Mouse (Mus musculus) midbrain, embryonic 11.5 days (tissue): ENCODE data around the gene Lin7b. TPM values are rescaled to one million over a fixed set of nuclear protein-coding genes. Genes with fewer than 3 reads are reported as not detected.

ENCODE experiments used
- ATAC-seq: fragments of 200-750 bp; cut with Nextera tagmentation; 2 replicates; pipeline ENCODE4 v1.8.0; 2017; ENCODE audit warnings: moderate TSS enrichment, moderate library complexity; ENCODE audit not compliant: low FRiP score
- DNase-seq: peaks from one replicate; pipeline ENCODE4 v3.0.0; 2015; ENCODE audit warnings: low spot score; ENCODE audit errors: missing footprints
- H3K27ac ChIP-seq: fragments of 300-500 bp; sonication (generic); 2 replicates; pipeline ENCODE4 v1.5.1; 2014; ENCODE audit warnings: low read depth, low read length
- H3K27me3 ChIP-seq: fragments of 300-500 bp; sonication (generic); 2 replicates; pipeline ENCODE4 v1.6.1; 2014; ENCODE audit warnings: mild to moderate bottlenecking, low read length, moderate library complexity, mixed read lengths; ENCODE audit not compliant: control insufficient read depth, insufficient read depth
- H3K36me3 ChIP-seq: fragments of 300-500 bp; sonication (generic); 2 replicates; pipeline ENCODE4 v1.6.1; 2014; ENCODE audit warnings: mild to moderate bottlenecking, low read length, moderate library complexity, mixed read lengths; ENCODE audit not compliant: control insufficient read depth, insufficient read depth
- H3K4me1 ChIP-seq: fragments of 300-500 bp; sonication (generic); 2 replicates; pipeline ENCODE4 v1.6.1; 2014; ENCODE audit warnings: low read length; ENCODE audit not compliant: control insufficient read depth, insufficient read depth
- H3K4me2 ChIP-seq: fragments of 300-500 bp; sonication (generic); 2 replicates; pipeline ENCODE4 v1.6.1; 2014; ENCODE audit warnings: mild to moderate bottlenecking, moderate library complexity
- H3K4me3 ChIP-seq: fragments of 300-500 bp; sonication (generic); 2 replicates; pipeline ENCODE4 v1.5.1; 2014; ENCODE audit warnings: low read depth, low read length
- H3K9ac ChIP-seq: fragments of 300-500 bp; sonication (generic); 2 replicates; pipeline ENCODE4 v1.6.1; 2014; ENCODE audit warnings: low read length
- H3K9me3 ChIP-seq: fragments of 300-500 bp; sonication (generic); 2 replicates; pipeline ENCODE4 v1.6.1; 2016; ENCODE audit warnings: low read length; ENCODE audit not compliant: control insufficient read depth
- WGBS: fragments of 180-500 bp; shearing (Covaris S2); extraction: QIAGEN DNeasy Blood & Tissue Kit; methylation state at CpG from one replicate; pipeline ENCODE4 v1.1.7; 2014; 5-methylcytosine and 5-hydroxymethylcytosine counted together
- polyA plus RNA-seq: library from polyadenylated mRNA; unstranded; fragments of >200 nt; fragmentation: Nextera tagmentation; extraction: Ambion mirVana; gene quantifications from 2 replicates; pipeline ENCODE4 v1.2.1, GENCODE M21; 2014

Gene Lin7b
- polyA plus RNA-seq, 1 experiment from 2014 or later: 0.75 TPM

DNA sequence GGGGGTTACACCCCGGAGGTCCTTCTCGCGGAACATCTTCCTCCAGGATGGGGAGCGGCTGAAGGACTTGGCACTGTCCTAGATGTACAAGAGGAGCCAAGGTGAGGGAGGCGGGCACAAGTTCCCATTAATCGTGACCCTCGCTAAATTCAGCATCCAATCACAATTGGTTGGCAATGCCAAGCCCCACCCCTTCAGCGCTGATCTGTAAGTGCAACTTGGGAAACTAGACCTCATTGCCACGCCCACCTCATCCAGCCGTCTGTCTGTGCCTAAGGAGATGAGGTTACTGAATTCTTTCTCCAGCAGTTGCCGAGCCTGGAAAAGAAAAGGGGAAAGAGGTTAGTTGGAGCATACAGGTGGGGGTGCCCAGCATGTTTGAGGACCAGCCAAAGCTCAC lies 29.7 kb downstream of the Lin7b start:
- Histone ChIP-seq H3K27ac (no peak overlapping the region), H3K4me2 (peak overlapping the region; percentile 85), H3K4me3 (peak overlapping the region; percentile 45), H3K27me3 (peaks cover 4% of the 10 kb centered on the region), H3K36me3 (no peaks in the 10 kb centered on the region), H3K4me1 (peaks cover 19% of the 10 kb centered on the region), H3K9ac (no peak overlapping the region), H3K9me3 (no peaks in the 10 kb centered on the region)
- DNase-seq (peak; percentile 93), ATAC-seq (no peak)
- WGBS: under 1% methylated on average over 11 of the region's 11 CpGs

DNA sequence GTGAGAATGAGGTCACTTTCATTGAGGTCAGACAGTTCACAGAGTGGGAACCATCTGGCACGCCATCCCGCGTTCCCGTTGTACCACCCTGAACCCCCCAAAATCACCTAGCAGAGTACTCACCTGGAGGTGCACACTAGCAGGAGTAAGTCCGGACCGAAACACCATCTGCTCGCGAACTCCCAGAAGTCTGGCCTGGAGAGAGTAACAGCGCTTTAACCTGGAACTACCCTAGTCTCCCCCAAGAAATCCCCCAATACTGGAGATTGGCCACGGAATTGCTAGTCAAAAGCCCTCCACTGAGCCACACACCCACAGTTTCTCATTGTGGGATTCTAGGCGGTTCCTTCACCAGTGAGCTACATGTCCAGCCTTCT lies 30.3 kb downstream of the Lin7b start:
- Histone ChIP-seq H3K36me3 (no peaks in the 10 kb centered on the region), H3K27ac (no peak overlapping the region), H3K9me3 (no peaks in the 10 kb centered on the region), H3K4me3 (peak overlapping the region; percentile 45), H3K27me3 (peaks cover 4% of the 10 kb centered on the region), H3K4me2 (peak overlapping the region; percentile 85), H3K4me1 (peaks cover 19% of the 10 kb centered on the region), H3K9ac (peak overlapping the region; percentile 76)
- no peak for ATAC-seq
- DNase-seq: no peak
- WGBS: 1% methylated on average over 11 of the region's 11 CpGs

DNA sequence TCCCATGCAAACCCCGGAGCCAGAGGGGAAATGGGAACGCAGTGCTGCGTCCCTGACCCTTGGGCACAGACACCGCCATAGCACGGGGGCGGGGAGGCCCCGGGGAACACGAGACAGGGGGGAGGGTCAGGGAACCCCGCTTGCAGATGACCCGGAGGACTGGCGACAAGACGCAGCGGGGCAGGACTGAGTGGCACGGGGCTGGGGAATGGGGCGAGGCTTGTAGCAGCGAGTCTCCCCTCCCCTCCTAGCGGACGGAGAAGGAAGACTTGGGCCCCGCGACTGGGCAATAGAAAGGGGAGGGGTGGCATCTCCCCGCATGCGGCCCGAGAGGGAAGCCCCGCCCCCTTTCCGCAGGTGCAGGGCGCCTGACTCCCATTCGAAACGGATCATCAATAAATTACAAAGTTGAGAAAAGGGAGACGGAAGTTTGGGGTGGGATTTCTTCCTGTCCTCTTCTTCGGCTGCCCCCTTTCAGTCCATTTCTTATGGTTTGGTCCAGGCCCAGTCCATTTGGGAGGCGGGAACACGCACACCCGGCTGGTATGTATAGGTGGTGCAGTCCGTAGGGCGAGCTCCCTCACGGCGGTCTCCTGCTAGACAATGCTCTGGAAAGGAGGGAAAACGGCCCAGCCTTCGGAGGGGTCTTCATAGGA lies 30.8 kb downstream of the Lin7b start:
- H3K4me1 ChIP-seq: peaks cover 23% of the 10 kb centered on the region
- peak overlapping the region; percentile 76 for H3K9ac ChIP-seq
- H3K4me3 ChIP-seq: peak overlapping the region; percentile 45
- DNase-seq (peak; percentile 98), ATAC-seq (peak; percentile 86)
- no peaks in the 10 kb centered on the region for H3K36me3 ChIP-seq
- peaks cover 4% of the 10 kb centered on the region for H3K27me3 ChIP-seq
- under 1% methylated on average over 38 of the region's 39 CpGs for WGBS
- H3K4me2 ChIP-seq: peak overlapping the region; percentile 85
- H3K9me3 ChIP-seq: no peaks in the 10 kb centered on the region
- H3K27ac ChIP-seq: no peak overlapping the region

DNA sequence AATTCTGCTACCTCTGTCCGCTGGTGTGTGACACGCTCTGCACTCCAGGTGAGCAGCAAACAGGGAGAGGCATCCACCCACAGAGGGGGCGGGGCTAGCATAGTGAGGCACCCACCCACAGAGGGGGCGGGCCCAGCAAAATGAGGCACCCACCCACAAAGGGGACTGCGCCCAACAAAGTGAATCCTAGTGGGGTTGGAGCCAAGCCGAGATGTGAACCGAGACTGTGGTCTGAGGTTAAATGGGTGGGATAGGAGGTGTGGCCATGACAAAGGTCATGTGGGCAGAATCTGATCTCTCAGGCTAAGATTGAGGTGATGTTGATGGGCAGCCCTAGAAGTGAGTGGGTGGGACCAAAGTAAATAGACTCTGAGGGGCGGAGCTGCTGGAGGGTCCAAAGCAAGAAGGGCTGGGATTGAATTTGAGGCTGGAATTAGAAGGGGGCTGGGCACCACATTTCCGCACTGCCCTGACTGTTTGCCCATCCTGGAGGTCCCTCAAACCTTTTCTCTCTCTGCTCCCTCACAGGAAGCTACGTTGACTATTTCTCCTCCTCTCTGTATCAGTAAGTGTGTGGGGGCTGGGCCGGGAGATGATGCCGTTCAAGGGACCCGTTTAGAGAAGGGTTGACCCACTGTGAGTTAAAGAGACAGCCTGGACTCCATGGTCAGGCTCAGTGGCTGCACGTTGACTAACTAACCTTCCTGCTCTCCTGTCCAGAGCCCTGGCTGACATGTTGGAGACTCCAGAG lies 32.0 kb downstream of the Lin7b start:
- Histone ChIP-seq H3K36me3 (no peaks in the 10 kb centered on the region), H3K4me2 (peak overlapping the region; percentile 85), H3K9ac (peak overlapping the region; percentile 76), H3K4me1 (peaks cover 23% of the 10 kb centered on the region), H3K27me3 (peaks cover 4% of the 10 kb centered on the region), H3K9me3 (no peaks in the 10 kb centered on the region), H3K27ac (no peak overlapping the region), H3K4me3 (no peak overlapping the region)
- WGBS: 3% methylated on average over 14 of the region's 14 CpGs
- DNase-seq (peak; percentile 83), ATAC-seq (no peak)

DNA sequence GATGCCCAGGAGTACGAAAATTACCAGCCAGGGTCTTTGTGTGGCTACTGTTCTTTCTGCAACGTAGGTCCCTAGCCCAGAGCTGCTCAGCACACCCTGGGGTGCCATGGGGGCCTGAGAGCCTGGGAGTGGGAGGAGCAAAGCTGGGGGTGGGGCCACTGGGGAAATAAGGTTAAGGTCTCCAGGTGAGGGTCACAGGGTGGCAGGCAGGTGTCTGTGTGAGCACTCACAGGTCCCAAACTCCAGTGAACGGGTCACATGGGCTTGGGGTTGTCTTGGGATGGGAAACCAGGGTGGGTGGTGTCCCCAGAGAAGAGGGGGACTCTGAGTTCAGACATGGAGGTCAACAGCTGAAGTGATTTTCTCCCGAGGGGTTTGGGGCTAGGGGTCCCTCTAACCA lies 32.9 kb downstream of the Lin7b start:
- Histone ChIP-seq H3K27ac (no peak overlapping the region), H3K4me2 (no peak overlapping the region), H3K9me3 (no peaks in the 10 kb centered on the region), H3K36me3 (no peaks in the 10 kb centered on the region), H3K4me3 (no peak overlapping the region), H3K9ac (no peak overlapping the region), H3K4me1 (peaks cover 30% of the 10 kb centered on the region), H3K27me3 (peaks cover 4% of the 10 kb centered on the region)
- WGBS: 23% methylated on average over 4 of the region's 4 CpGs
- DNase-seq (no peak), ATAC-seq (no peak)

DNA sequence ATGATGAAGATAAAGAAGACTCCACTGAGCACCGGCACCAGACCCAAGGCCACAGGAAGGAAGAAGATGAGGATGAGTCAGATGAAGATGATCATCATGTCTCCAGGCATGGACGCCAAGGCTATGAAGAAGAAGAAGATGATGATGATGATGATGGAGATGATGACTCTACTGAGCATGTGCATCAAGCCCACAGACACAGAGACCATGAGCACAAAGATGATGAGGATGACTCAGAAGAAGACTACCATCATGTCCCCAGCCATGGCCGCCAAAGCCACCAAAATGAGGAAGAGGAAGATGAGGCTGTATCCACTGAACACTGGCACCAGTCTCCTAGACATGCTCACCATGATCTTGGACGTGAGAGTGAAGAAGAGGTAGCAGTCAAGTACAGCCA lies 34.1 kb downstream of the Lin7b start:
- WGBS: 82% methylated on average over 4 of the region's 4 CpGs
- peaks cover 4% of the 10 kb centered on the region for H3K27me3 ChIP-seq
- no peaks in the 10 kb centered on the region for H3K36me3 ChIP-seq
- DNase-seq (peak; percentile 79), ATAC-seq (no peak)
- H3K27ac ChIP-seq: no peak overlapping the region
- H3K4me3 ChIP-seq: no peak overlapping the region
- no peak overlapping the region for H3K4me2 ChIP-seq
- H3K4me1 ChIP-seq: peaks cover 30% of the 10 kb centered on the region
- H3K9ac ChIP-seq: no peak overlapping the region
- H3K9me3 ChIP-seq: no peaks in the 10 kb centered on the region

DNA sequence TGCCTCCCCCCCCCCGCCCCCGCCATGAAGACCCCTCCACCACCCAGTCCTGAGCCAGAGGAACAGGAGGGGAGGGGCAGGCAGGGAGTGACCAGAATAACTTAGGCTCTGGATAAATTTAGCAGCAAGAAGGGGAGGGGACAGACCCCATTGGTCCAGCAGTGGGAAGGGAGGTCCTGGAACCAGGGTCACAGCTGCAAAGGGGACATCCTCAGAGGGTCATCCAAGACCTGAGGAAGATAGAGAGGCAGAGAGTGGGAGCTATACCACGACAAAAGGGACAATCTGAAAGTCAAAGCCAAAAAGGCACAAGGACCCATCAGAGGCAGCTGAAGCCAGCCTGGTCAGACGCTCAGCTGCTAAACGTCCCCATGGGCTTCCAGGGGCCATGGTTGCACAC lies 35.3 kb downstream of the Lin7b start, which contains the start of gene Hrc:
Hrc (plus strand) TSS at position 235 of the 400 bp plus-strand sequence.
- no peak within 1 kb of the TSS for H3K27ac ChIP-seq
- peaks cover 20% of the 10 kb centered on the region for H3K4me1 ChIP-seq
- H3K27me3 ChIP-seq: no peaks in the 10 kb centered on the region; the same call in 1 of the 2 replicates
- peak; percentile 81 for DNase-seq
- no peaks in the 10 kb centered on the region for H3K9me3 ChIP-seq
- 38% methylated on average over 5 of the region's 5 CpGs for WGBS
- ATAC-seq: no peak
- no peak within 1 kb of the TSS for H3K9ac ChIP-seq
- H3K4me3 ChIP-seq: no peak within 1 kb of the TSS
- peak within 1 kb of the TSS; percentile 93 for H3K4me2 ChIP-seq
- H3K36me3 ChIP-seq: no peaks in the 10 kb centered on the region

DNA sequence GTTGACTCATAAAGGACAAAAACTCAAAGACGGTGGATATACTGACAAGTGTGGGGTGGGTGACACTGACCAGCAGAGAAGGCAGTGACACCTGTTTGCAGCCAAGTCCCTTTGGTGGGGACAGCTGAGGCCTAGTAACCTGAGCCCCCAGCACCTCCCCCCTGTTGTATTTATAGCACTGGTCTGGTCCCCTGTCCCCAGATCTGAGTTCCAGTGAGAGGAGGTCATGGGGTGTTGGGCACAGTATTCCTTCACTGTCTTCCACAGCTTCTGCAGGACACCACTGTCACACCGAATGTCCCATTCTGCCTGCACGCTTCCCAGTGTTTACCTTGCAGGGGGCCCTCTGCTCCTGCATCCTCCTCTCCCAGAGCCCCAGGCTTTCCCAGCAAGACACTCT lies 35.8 kb downstream of the Lin7b start:
- WGBS: 16% methylated on average over 3 of the region's 3 CpGs
- H3K27ac ChIP-seq: no peak overlapping the region
- no peak overlapping the region for H3K4me2 ChIP-seq
- no peak overlapping the region for H3K9ac ChIP-seq
- no peaks in the 10 kb centered on the region for H3K36me3 ChIP-seq
- H3K4me3 ChIP-seq: no peak overlapping the region
- DNase-seq (peak; percentile 82), ATAC-seq (no peak)
- H3K9me3 ChIP-seq: no peaks in the 10 kb centered on the region
- H3K4me1 ChIP-seq: peaks cover 18% of the 10 kb centered on the region
- no peaks in the 10 kb centered on the region; the same call in 1 of the 2 replicates for H3K27me3 ChIP-seq

DNA sequence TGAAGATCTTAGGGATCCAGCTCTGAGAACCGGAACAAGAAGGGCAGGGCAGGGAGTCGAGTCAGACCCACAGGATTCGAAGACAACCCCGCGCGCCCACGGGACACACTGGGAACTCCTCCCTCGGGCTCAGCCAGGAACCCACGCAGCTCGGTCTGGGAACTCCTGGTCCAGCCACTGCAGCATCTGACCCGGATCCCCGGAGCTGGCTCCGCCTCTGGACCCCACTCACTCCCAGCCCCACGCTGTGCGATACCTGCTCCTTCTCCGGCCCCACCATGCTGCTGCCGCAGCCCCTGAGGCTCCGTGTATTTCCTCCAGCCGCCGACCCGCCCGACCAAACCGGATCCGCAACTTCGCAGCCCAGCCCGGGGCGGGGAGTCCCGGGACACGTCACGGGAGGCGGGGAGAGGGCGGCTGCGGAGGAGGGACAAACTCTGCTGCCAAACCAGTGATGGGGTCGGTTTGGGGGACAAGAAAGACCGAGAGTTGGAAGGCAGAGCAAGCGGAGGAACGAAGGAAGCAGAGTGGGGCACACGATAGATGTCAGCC lies 36.9 kb downstream of the Lin7b start, which contains the start of gene Trpm4:
Trpm4 (minus strand) TSS at position 350 of the 552 bp plus-strand sequence.
- WGBS: under 1% methylated on average over 38 of the region's 38 CpGs

More for the DNA sequence above, 36.9 kb downstream of the Lin7b start, which contains the start of gene Trpm4:
- H3K9ac ChIP-seq: peak within 1 kb of the TSS; percentile 71
- no peak within 1 kb of the TSS for H3K27ac ChIP-seq
- H3K4me1 ChIP-seq: peaks cover 15% of the 10 kb centered on the region
- H3K9me3 ChIP-seq: no peaks in the 10 kb centered on the region
- ATAC-seq (peak; percentile 65), DNase-seq (peak; percentile 96)
- peak within 1 kb of the TSS; percentile 55 for H3K4me3 ChIP-seq
- H3K4me2 ChIP-seq: peak within 1 kb of the TSS; percentile 93
- H3K36me3 ChIP-seq: no peaks in the 10 kb centered on the region
- no peaks in the 10 kb centered on the region; the same call in 1 of the 2 replicates for H3K27me3 ChIP-seq
